Mouse (Mus musculus) hindlimb bud, embryonic 11.5 days (tissue): ENCODE data around the gene Axin1.

Experiments used
- DNase-seq: peaks from one replicate; pipeline ENCODE4 v3.0.0-alpha.2; 2012; ENCODE audit warnings: low read depth, low spot score; ENCODE audit errors: extremely low spot score

Axin1 gene

DNA sequence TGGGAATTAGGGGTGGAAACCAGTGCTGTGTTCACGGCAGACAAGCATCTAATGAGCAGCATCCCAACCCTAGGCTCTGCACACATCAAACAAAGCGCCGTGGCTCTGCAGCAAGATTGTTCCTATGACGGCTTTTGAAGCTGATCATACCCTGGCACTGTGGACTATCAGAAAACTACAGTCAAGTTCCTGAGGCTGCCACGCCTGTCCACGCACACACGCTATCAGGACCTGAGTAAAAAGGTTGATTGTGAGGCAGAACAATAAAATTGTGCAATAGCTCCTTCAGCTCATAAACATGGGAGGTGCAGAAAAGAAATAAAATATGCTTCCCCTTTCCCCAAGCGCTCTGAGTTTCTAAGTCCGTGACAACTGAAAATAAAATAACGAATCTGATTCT is 99.2 kb downstream of the Axin1 start:
- DNase-seq: no peak

DNA sequence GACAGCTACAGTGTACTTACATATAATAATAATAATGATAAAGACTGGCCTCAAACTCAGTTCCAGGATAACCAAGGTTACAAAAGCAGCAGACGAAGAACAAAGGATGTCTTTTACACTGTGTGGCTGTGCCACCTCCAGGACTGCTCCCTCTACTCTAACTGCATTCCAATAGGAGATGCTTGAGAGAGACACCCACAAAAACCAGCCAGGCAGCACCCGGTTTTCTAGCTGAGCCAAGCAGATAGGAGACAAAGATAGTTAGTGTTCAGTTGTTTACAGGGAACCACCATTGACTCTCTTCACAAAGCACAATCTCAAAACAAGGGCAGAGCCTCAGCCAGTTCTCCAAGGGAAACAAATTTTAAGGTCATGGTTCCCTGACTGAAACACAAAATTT is 101.1 kb downstream of the Axin1 start:
- DNase-seq: no peak

DNA sequence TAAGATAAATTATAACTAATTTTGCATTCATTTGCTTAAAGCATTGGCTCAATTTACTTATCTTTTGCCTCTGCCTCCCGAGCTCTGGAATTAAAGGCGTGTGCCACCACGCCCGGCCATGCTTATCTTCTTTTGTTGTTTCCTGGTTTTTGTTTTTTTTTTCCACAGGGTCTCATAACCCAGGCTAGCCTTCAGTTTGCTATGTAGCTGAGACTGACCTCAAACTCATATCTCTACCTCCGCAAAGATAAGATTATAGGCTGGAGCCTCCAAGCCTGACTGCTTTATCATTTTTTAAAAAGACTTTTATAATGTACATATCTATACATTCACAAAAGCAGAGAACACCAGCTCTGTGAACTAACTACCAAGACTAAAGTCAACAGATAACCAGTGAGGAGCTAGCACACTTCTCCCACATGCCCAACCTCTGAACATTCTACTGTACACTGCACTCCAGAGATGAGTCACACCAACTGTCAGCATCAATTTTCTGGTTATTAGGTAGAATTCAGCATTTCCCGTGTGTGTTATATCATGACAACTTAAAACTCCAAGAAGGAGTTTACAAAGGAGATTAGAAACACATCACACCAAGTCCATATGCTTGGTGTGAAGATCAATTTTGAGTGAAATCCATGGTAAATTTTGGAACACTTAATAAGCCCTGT is 101.8 kb downstream of the Axin1 start:
- DNase-seq: no peak

DNA sequence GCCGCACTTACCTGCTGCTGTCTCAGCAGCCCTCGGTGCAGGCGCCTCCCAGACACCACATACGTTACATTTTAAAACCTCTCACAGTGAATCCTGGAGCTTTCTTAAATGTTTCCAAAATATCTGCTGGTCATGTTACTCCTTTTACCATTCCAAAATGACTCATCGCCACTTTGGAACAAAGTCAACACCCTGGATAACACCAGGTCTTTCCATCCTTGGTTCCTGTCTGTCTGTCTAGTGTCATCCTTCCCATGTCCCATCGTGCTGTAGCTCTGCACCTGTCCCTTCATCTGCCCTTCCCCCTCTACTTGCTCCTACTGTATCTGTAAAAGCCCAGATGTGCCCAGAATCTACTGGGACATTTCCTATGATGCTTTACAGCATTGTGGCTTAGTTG is 102.5 kb downstream of the Axin1 start:
- DNase-seq: no peak

DNA sequence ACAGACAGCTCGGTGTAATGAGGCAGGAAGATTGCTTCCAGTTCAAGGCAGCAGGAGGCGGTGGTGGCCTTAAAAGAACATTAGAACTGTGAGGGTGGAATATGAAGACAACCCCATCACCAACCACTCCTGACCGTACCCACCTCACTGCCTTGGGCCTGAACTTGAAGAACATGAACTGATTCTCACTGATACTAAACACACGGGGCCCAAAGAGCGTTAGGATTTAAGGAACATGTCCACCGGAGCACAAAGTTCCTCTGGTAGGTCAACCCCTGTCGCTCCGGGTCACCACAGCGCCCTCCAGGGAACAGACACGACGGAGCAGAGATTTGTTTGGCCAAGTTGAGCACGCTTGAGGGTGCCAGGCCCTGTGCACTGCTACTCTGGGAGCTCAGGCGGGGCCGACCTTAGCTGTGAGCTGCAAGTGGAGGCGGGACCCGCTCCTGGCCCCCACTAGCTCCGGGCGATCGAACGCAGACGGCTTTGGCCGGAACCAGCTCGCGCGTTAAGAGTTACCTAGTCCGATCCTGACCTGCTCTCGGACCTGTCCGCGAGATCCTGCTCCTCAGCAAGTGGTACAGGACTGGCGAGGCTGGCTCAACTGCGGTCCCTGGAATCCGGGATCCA is 105.1 kb downstream of the Axin1 start:
- peak; percentile 16 for DNase-seq

DNA sequence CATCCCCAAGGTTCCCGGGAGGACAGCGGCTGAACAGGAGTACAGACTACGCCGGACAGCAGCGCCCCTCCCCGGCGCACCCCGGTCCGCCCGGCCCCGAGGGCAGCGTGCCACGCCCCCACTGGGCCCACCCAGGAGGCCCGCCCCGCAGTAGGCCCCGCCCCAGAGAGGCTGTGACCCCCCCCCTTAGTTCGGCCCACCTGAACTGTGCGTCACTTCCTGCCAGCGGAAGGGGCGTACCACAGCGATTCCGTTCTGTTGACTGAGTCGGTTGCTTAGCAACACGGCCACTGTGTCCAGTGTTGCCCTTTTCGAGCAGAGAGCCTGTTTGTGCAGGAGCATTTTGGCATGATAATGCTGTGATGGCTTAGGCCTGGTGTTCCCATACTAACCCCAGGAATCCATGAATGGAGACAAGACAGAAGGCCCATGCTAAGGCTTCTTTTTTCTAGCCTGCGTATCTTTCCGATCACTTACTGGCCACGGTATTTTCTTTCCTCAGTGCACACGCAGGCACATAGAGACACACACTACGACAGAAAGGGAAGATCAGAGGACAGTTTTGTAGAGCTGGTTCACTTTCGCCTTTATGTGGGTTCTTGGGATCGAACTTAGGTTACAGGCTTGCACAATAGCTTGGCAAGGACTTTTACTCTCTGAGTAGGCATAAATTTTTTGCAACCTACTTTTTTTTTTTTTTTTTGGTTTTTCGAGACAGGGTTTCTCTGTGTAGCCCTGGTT is 105.8 kb downstream of the Axin1 start, which contains the start of gene Fam234a:
Gene Fam234a (minus strand): TSS at position 142 of the 741 bp plus-strand sequence.
- peak; percentile 88 for DNase-seq
